Comparison of ENCODE assay signal across 8 mouse cellular contexts in the genomic region with DNA sequence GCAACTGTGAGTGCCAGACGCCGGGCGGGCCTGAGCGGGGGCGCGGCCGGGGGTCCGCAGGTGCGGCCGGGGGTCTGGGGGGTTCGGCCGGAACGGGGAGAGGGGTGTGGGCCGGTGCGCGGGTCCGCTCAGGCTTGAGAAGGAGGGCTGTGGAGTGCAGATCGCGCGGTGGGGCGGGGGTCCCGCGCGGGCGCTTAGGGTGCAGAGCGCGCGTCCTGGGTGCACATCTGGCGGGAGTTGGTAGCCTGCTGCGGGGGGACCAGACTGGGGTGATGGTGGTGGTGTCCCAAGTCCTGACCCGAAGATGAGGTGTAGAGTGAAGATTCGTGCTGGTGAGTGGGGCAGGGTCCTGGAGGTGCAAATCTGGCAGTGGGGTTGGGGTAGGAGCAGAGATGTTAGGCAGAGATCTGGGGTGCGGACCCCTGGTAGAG. TPM values are rescaled to one million over a fixed set of nuclear protein-coding genes. Genes with fewer than 3 reads are reported as not detected.
DNase-seq lines count a peak whose midpoint lies in the region; ATAC-seq and TF ChIP-seq lines count a peak whose summit lies in the region.

No protein-coding gene starts in this region.

- DNase-seq in kidney, postnatal 14 days = no peak
- no peak for DNase-seq in G1E (ENCODE audit: low spot score)
- DNase-seq in liver, adult 2 months (ENCODE audit: extremely low read depth, low read depth, low spot score) = no peak
- DNase-seq in embryo, embryonic 9.5 days (ENCODE audit: extremely low spot score) = no peak
- no peak for DNase-seq in spleen, postnatal 10 days (ENCODE audit: low spot score in 2 of 2)

- H3K79me2 ChIP-seq in liver, adult 2 months (ENCODE audit: control insufficient read depth, insufficient read depth, low read length) = peaks cover 34% of the 10 kb centered on the region

- peaks cover 3% of the 10 kb centered on the region; the same call in 1 of the 2 replicates for H3K27me3 ChIP-seq in kidney, embryonic 15.5 days
- peaks cover 24% of the 10 kb centered on the region for H3K27me3 ChIP-seq in G1E (ENCODE audit: insufficient read depth, low read length)
- peaks cover 5% of the 10 kb centered on the region; the same call in 1 of the 2 replicates for H3K27me3 ChIP-seq in forebrain, embryonic 13.5 days
- no peaks in the 10 kb centered on the region for H3K27me3 ChIP-seq in liver, adult 2 months (ENCODE audit: control insufficient read depth, insufficient read depth, low read length)
- H3K27me3 ChIP-seq in small intestine, adult 2 months (ENCODE audit: control insufficient read depth, insufficient read depth, low read length) = no peaks in the 10 kb centered on the region

- peaks cover 39% of the 10 kb centered on the region for H3K4me1 ChIP-seq in kidney, embryonic 15.5 days
- H3K4me1 ChIP-seq in G1E (ENCODE audit: insufficient read depth, low read depth, low read length) = peaks cover 5% of the 10 kb centered on the region; the same call in 1 of the 2 replicates
- H3K4me1 ChIP-seq in forebrain, embryonic 13.5 days = peaks cover 38% of the 10 kb centered on the region
- H3K4me1 ChIP-seq in liver, adult 2 months (ENCODE audit: control insufficient read depth, insufficient read depth, low read length) = peaks cover 33% of the 10 kb centered on the region
- H3K4me1 ChIP-seq in small intestine, adult 2 months (ENCODE audit: control insufficient read depth, insufficient read depth, insufficient read length, low read length) = peaks cover 10% of the 10 kb centered on the region; the same call in 1 of the 2 replicates

- WGBS in kidney, embryonic 15.5 days = 1% methylated on average over 30 of the region's 33 CpGs
- WGBS in forebrain, embryonic 13.5 days = under 1% methylated on average over 33 of the region's 33 CpGs
- under 1% methylated on average over 33 of the region's 33 CpGs for WGBS in liver, adult 2 months
- WGBS in small intestine, adult 2 months = 1% methylated on average over 33 of the region's 33 CpGs

- TF ChIP-seq CTCF in G1E (IDR thresholded peaks at IDR 0.05; ENCODE audit: low read depth, low read length) = no peak
- TF ChIP-seq CTCF in liver, adult 2 months (IDR thresholded peaks at IDR 0.05; ENCODE audit: low read depth, low read length) = no peak
- TF ChIP-seq CTCF in small intestine, adult 2 months (IDR thresholded peaks at IDR 0.05; ENCODE audit: extremely low read depth, insufficient read length, insufficient replicate concordance, low read depth, low read length) = no peak

- H3K9me3 ChIP-seq in kidney, embryonic 15.5 days (replicated peaks) = no peaks in the 10 kb centered on the region
- H3K9me3 ChIP-seq in G1E (replicated peaks) = no peaks in the 10 kb centered on the region
- H3K9me3 ChIP-seq in forebrain, embryonic 13.5 days (replicated peaks) = no peaks in the 10 kb centered on the region

- no peak for TF ChIP-seq POLR2A in liver, adult 2 months (IDR thresholded peaks at IDR 0.05; ENCODE audit: extremely low read depth, insufficient read depth, low read length)
- no peak for TF ChIP-seq POLR2A in small intestine, adult 2 months (IDR thresholded peaks at IDR 0.05; ENCODE audit: low read depth, low read length)

- H3K4me3 ChIP-seq in kidney, embryonic 15.5 days (replicated peaks) = peak overlapping the region; percentile 99
- peak overlapping the region; percentile 23 for H3K4me3 ChIP-seq in G1E (ENCODE audit: low read depth, low read length)
- H3K4me3 ChIP-seq in forebrain, embryonic 13.5 days = peak overlapping the region; percentile 97
- peak overlapping the region; percentile 96 for H3K4me3 ChIP-seq in liver, adult 2 months (ENCODE audit: insufficient read depth, low read depth, low read length)
- H3K4me3 ChIP-seq in small intestine, adult 2 months (ENCODE audit: low read depth, low read length) = peak overlapping the region; percentile 82

- peak overlapping the region; percentile 89 for H3K4me2 ChIP-seq in kidney, embryonic 15.5 days
- H3K4me2 ChIP-seq in forebrain, embryonic 13.5 days = peak overlapping the region; percentile 83

- peak overlapping the region; percentile 99 for H3K9ac ChIP-seq in kidney, embryonic 15.5 days
- H3K9ac ChIP-seq in forebrain, embryonic 13.5 days = peak overlapping the region; percentile 98
- H3K9ac ChIP-seq in liver, adult 2 months (ENCODE audit: low read depth, low read length) = peak overlapping the region; percentile 99

- H3K36me3 ChIP-seq in kidney, embryonic 15.5 days = peaks cover 9% of the 10 kb centered on the region; the same call in 1 of the 2 replicates
- no peaks in the 10 kb centered on the region for H3K36me3 ChIP-seq in G1E (replicated peaks)
- H3K36me3 ChIP-seq in forebrain, embryonic 13.5 days (ENCODE audit: poor library complexity, severe bottlenecking) = no peaks in the 10 kb centered on the region
- no peaks in the 10 kb centered on the region for H3K36me3 ChIP-seq in liver, adult 2 months (ENCODE audit: control insufficient read depth, insufficient read depth, low read length)
- no peaks in the 10 kb centered on the region; the same call in 1 of the 2 replicates for H3K36me3 ChIP-seq in small intestine, adult 2 months (ENCODE audit: control insufficient read depth, insufficient read depth, low read length)

- ATAC-seq in kidney, embryonic 15.5 days (replicated peaks; ENCODE audit: low FRiP score) = peak; percentile 54
- no peak for ATAC-seq in G1E (ENCODE audit: extremely low read depth, insufficient number of reproducible peaks, low FRiP score, poor library complexity, severe bottlenecking)
- peak; percentile 65 for ATAC-seq in forebrain, embryonic 13.5 days

- H3K27ac ChIP-seq in kidney, embryonic 15.5 days = peak overlapping the region; percentile 92
- peak overlapping the region; percentile 78 for H3K27ac ChIP-seq in forebrain, embryonic 13.5 days
- peak overlapping the region; percentile 73 for H3K27ac ChIP-seq in liver, adult 2 months (replicated peaks; ENCODE audit: insufficient read depth, low read depth, low read length)
- H3K27ac ChIP-seq in small intestine, adult 2 months (ENCODE audit: insufficient read depth, low read depth, low read length) = peak overlapping the region; percentile 73

RNA-seq across cellular contexts. Expression of a gene that starts 0.5 kb away (rescaled TPM):
- 77.9 and 87.8 TPM in 2 replicates for polyA plus RNA-seq in kidney, embryonic 15.5 days (2015; fragmentation: Nextera tagmentation; extraction: Ambion mirVana)
- total RNA-seq in G1E (2014; fragmentation: Nextera tagmentation) = 1.0 and 3.2 TPM in 2 replicates
- total RNA-seq in G1E (2017) = 4.5 and 5.3 TPM in 2 replicates
- 2.8 TPM in 2 replicates for polyA plus RNA-seq in G1E (2012)
- 83.2 and 93.1 TPM in 2 replicates for polyA plus RNA-seq in forebrain, embryonic 13.5 days (2015; fragmentation: Nextera tagmentation; extraction: Ambion mirVana)
- 42.2 and 54.0 TPM in 2 replicates for total RNA-seq in liver, adult 2 months (2014; rRNA removed)
- polyA plus RNA-seq in liver, adult 2 months (2012; rRNA removed) = 37.9 and 38.1 TPM in 2 replicates
- polyA plus RNA-seq in small intestine, adult 2 months (2012; rRNA removed) = 49.6 and 109 TPM in 2 replicates

RNA-seq across cellular contexts. Expression of a gene that starts 22.8 kb away (rescaled TPM):
- polyA plus RNA-seq in kidney, embryonic 15.5 days (2015; fragmentation: Nextera tagmentation; extraction: Ambion mirVana) = 39.7 and 45.0 TPM in 2 replicates
- 15.4 and 19.4 TPM in 2 replicates for total RNA-seq in G1E (2014; fragmentation: Nextera tagmentation)
- total RNA-seq in G1E (2017) = 25.1 and 32.5 TPM in 2 replicates
- polyA plus RNA-seq in G1E (2012) = 14.4 and 19.2 TPM in 2 replicates
- 24.3 and 31.8 TPM in 2 replicates for polyA plus RNA-seq in forebrain, embryonic 13.5 days (2015; fragmentation: Nextera tagmentation; extraction: Ambion mirVana)
- 24.2 and 30.6 TPM in 2 replicates for total RNA-seq in liver, adult 2 months (2014; rRNA removed)
- polyA plus RNA-seq in liver, adult 2 months (2012; rRNA removed) = 32.6 and 45.1 TPM in 2 replicates
- polyA plus RNA-seq in small intestine, adult 2 months (2012; rRNA removed) = 21.5 and 30.7 TPM in 2 replicates

Comparison
In these comparisons a context has a peak if more than half of its experiments do, and no peak if none do; other contexts are left out.
1. H3K4me3 ChIP-seq: peak in every context shown above with its lines; median percentile 99 in kidney, embryonic 15.5 days; 97 in forebrain, embryonic 13.5 days; 96 in liver, adult 2 months; 82 in small intestine, adult 2 months; 23 in G1E.
2. RNA of a gene that starts 0.5 kb away (polyA plus RNA-seq): 49.6 to 109 TPM in small intestine, adult 2 months, 77.9 to 87.8 TPM in kidney, embryonic 15.5 days, 83.2 to 93.1 TPM in forebrain, embryonic 13.5 days and 37.9 to 38.1 TPM in liver, adult 2 months; 2.8 TPM in G1E; every median in the first group is over 10 times any median in the second.
3. Peak in every context shown above with its lines, with median percentiles within 50 percentile points of each other: H3K27ac ChIP-seq and H3K9ac ChIP-seq.